Comparison of ENCODE assay signal across 9 mouse cellular contexts in genomic region chr5:35280002-35280782, GRCm38 (mm10). TPM values are rescaled to one million over a fixed set of nuclear protein-coding genes. Genes with fewer than 3 reads are reported as not detected.
DNase-seq lines count a peak whose midpoint lies in the region; ATAC-seq lines count a peak whose summit lies in the region.
"Had no signal": no experiment of that assay in that cellular context is flagged by ENCODE, and none has a peak within 500 bp of the region (broad histone marks: within the 10 kb centered on the region; RNA-seq: fewer than 3 reads in every experiment).

No protein-coding gene starts in this region.

- no peaks in the 10 kb centered on the region for H3K9me3 ChIP-seq in heart, embryonic 14.5 days (ENCODE audit: control insufficient read depth, low read length)
- H3K9me3 ChIP-seq in embryonic facial prominence, embryonic 11.5 days (replicated peaks; ENCODE audit: control insufficient read depth, low read length), result no peaks in the 10 kb centered on the region
- H3K9me3 ChIP-seq in neural tube, embryonic 15.5 days (replicated peaks), result no peaks in the 10 kb centered on the region

- peak overlapping the region; percentile 92 for H3K4me2 ChIP-seq in heart, embryonic 14.5 days (ENCODE audit: low read length)
- peak overlapping the region; percentile 98 for H3K4me2 ChIP-seq in embryonic facial prominence, embryonic 11.5 days (ENCODE audit: low read depth, low read length)
- H3K4me2 ChIP-seq in neural tube, embryonic 15.5 days, result peak overlapping the region; percentile 96

- H3K4me3 ChIP-seq in heart, embryonic 14.5 days (ENCODE audit: control insufficient read depth in 1 of 2, insufficient read depth in 1 of 2, low read depth in 1 of 2, low read length in 2 of 2), result peak overlapping the region; percentile 47 to 50
- H3K4me3 ChIP-seq in embryonic facial prominence, embryonic 11.5 days (ENCODE audit: low read depth, low read length), result peak overlapping the region; percentile 54
- peak overlapping the region; percentile 54 for H3K4me3 ChIP-seq in neural tube, embryonic 15.5 days (replicated peaks)

- peaks cover 88% of the 10 kb centered on the region for H3K27me3 ChIP-seq in heart, embryonic 14.5 days (ENCODE audit: control insufficient read depth, insufficient read depth, low read length)
- H3K27me3 ChIP-seq in embryonic facial prominence, embryonic 11.5 days (ENCODE audit: control insufficient read depth, insufficient read depth, low read length), result peaks cover 50% of the 10 kb centered on the region
- H3K27me3 ChIP-seq in neural tube, embryonic 15.5 days (replicated peaks), result peaks cover 86% of the 10 kb centered on the region

- H3K36me3 ChIP-seq in heart, embryonic 14.5 days (ENCODE audit: control insufficient read depth, insufficient read depth, low read length), result no peaks in the 10 kb centered on the region
- no peaks in the 10 kb centered on the region for H3K36me3 ChIP-seq in embryonic facial prominence, embryonic 11.5 days (replicated peaks; ENCODE audit: control insufficient read depth, insufficient read depth, low read depth, low read length)
- no peaks in the 10 kb centered on the region for H3K36me3 ChIP-seq in neural tube, embryonic 15.5 days

- no peak overlapping the region for H3K27ac ChIP-seq in heart, embryonic 14.5 days (replicated peaks in 1 of 2; ENCODE audit: control insufficient read depth in 1 of 2, insufficient read depth in 1 of 2, low read depth in 2 of 2, low read length in 2 of 2)
- no peak overlapping the region for H3K27ac ChIP-seq in embryonic facial prominence, embryonic 11.5 days (replicated peaks; ENCODE audit: low read depth, low read length)
- 0 out of 2 replicates have a peak overlapping the region, but pooled peaks have one; percentile 51 for H3K27ac ChIP-seq in neural tube, embryonic 15.5 days (replicated peaks)

- no peak overlapping the region for H3K9ac ChIP-seq in heart, embryonic 14.5 days (ENCODE audit: low read length)
- H3K9ac ChIP-seq in embryonic facial prominence, embryonic 11.5 days (replicated peaks; ENCODE audit: low read length), result no peak overlapping the region
- H3K9ac ChIP-seq in neural tube, embryonic 15.5 days (replicated peaks), result peak overlapping the region; percentile 51

- intact Hi-C loops in left cerebral cortex, postnatal 4 days (cut with DNase I), result no loop called here

- no peak for DNase-seq in heart, adult 8-10 months (ENCODE audit: low spot score)
- DNase-seq in adrenal gland, postnatal 10 days, result peak; percentile 25
- peak; percentile 6 for DNase-seq in embryonic facial prominence, embryonic 11.5 days (ENCODE audit: low spot score)
- peak; percentile 17 for DNase-seq in induced T-regulatory cell, adult 2 months (ENCODE audit: low read depth)
- peak; percentile 64 for DNase-seq in left cerebral cortex, postnatal 4 days

- H3K4me1 ChIP-seq in heart, embryonic 14.5 days (ENCODE audit: control insufficient read depth in 2 of 2, insufficient read depth in 2 of 2, low read length in 2 of 2), result peaks cover 0 to 5% of the 10 kb centered on the region in 2 experiments; a peak in 1 of 4 replicates
- H3K4me1 ChIP-seq in embryonic facial prominence, embryonic 11.5 days (ENCODE audit: control insufficient read depth, insufficient read depth, low read length), result no peaks in the 10 kb centered on the region; the same call in 1 of the 2 replicates
- peaks cover 32% of the 10 kb centered on the region for H3K4me1 ChIP-seq in neural tube, embryonic 15.5 days

- no peak for ATAC-seq in heart, embryonic 14.5 days (ENCODE audit: insufficient number of reproducible peaks, insufficient read depth, low FRiP score, low read depth)
- ATAC-seq in embryonic facial prominence, embryonic 11.5 days (replicated peaks; ENCODE audit: insufficient number of reproducible peaks, low FRiP score, low TSS enrichment, low read depth), result no peak
- peak; percentile 35 for ATAC-seq in neural tube, embryonic 15.5 days (ENCODE audit: low FRiP score)
- ATAC-seq in erythroid progenitor cell, adult 5-6 weeks (replicated peaks; ENCODE audit: low FRiP score, poor library complexity, severe bottlenecking), result no peak

- 4% methylated on average over 70 of the region's 75 CpGs for WGBS in heart, embryonic 14.5 days
- WGBS in embryonic facial prominence, embryonic 11.5 days, result 5% methylated on average over 75 of the region's 75 CpGs
- 4% methylated on average over 75 of the region's 75 CpGs for WGBS in neural tube, embryonic 15.5 days

RNA-seq across cellular contexts. Expression of gene Adra2c, which starts 2.1 kb away (rescaled TPM):
- 0.05 and 0.09 TPM in 2 replicates for polyA plus RNA-seq in heart, embryonic 14.5 days (2014; fragmentation: Nextera tagmentation; extraction: Ambion mirVana)
- total RNA-seq in heart, adult 8-10 months (2022), result under 1 TPM; 0.41 to 0.79 (median 0.58) TPM
- 1 to 10 TPM in 1 of 2 experiments, under 1 TPM in 1; 0.69 to 1.2 TPM for total RNA-seq in adrenal gland, postnatal 10 days (2021)
- 0.11 and 0.31 TPM in 2 replicates for polyA plus RNA-seq in embryonic facial prominence, embryonic 11.5 days (2014; fragmentation: Nextera tagmentation; extraction: Ambion mirVana)
- total RNA-seq in left cerebral cortex, postnatal 4 days (2021), result 1 to 10 TPM; 6.4 to 7.8 TPM
- 0.68 and 1.0 TPM in 2 replicates for polyA plus RNA-seq in neural tube, embryonic 15.5 days (2015; fragmentation: Nextera tagmentation; extraction: Ambion mirVana)
- total RNA-seq in erythroid progenitor cell, adult 5-6 weeks (2015; ENCODE audit: low replicate concordance), result not detected in 2 replicates
- not detected in 2 replicates for total RNA-seq in erythroid progenitor cell, adult 5-6 weeks (2017; ENCODE audit: low replicate concordance)
- total RNA-seq: hematopoietic stem cell, adult 5-6 weeks had no signal
